8 mouse cellular contexts compared by ENCODE assay signal in genomic region chr16:38506041-38506634, GRCm38 (mm10). TPM values are rescaled to one million over a fixed set of nuclear protein-coding genes. Genes with fewer than 3 reads are reported as not detected.
DNase-seq lines count a peak whose midpoint lies in the region; ATAC-seq and TF ChIP-seq lines count a peak whose summit lies in the region.

No protein-coding gene starts in this region.

- intact Hi-C loops in gastrocnemius, postnatal 14 days (cut with DNase I; ENCODE audit: low total_unique reads): no loop called here
- intact Hi-C loops in left cerebral cortex, postnatal 36 days (cut with DNase I): loop anchor here (5.0 to 10.0 kb wide), 2 partner anchors 164 to 211 kb away; partner anchors contain the start of genes Maats1 and Nr1i2

- 71% methylated on average over 4 of the region's 4 CpGs for WGBS in midbrain, embryonic 10.5 days
- 70% methylated on average over 4 of the region's 4 CpGs for WGBS in small intestine, adult 2 months

- H3K9me3 ChIP-seq in midbrain, embryonic 10.5 days (replicated peaks): no peaks in the 10 kb centered on the region

- no peak overlapping the region for H3K27ac ChIP-seq in midbrain, embryonic 10.5 days (replicated peaks)
- H3K27ac ChIP-seq in small intestine, adult 2 months (ENCODE audit: insufficient read depth, low read depth, low read length): no peak overlapping the region

- ATAC-seq in activated CD4-positive, CD25-positive, alpha-beta regulatory T cell, adult 4 months: peak; percentile 72

- no peaks in the 10 kb centered on the region for H3K4me1 ChIP-seq in midbrain, embryonic 10.5 days
- H3K4me1 ChIP-seq in small intestine, adult 2 months (ENCODE audit: control insufficient read depth, insufficient read depth, insufficient read length, low read length): peaks cover 2% of the 10 kb centered on the region

- H3K4me3 ChIP-seq in midbrain, embryonic 10.5 days: no peak overlapping the region
- H3K4me3 ChIP-seq in small intestine, adult 2 months (ENCODE audit: low read depth, low read length): no peak overlapping the region

- TF ChIP-seq CTCF in small intestine, adult 2 months (IDR thresholded peaks at IDR 0.05; ENCODE audit: extremely low read depth, insufficient read length, insufficient replicate concordance, low read depth, low read length): peak; percentile 75; the same call in 1 of the 2 replicates

- no peak for TF ChIP-seq POLR2A in small intestine, adult 2 months (IDR thresholded peaks at IDR 0.05; ENCODE audit: low read depth, low read length)

- peaks cover 89% of the 10 kb centered on the region for H3K36me3 ChIP-seq in midbrain, embryonic 10.5 days
- H3K36me3 ChIP-seq in small intestine, adult 2 months (ENCODE audit: control insufficient read depth, insufficient read depth, low read length): peaks cover 48% of the 10 kb centered on the region

- H3K27me3 ChIP-seq in midbrain, embryonic 10.5 days (ENCODE audit: low read depth, poor library complexity, severe bottlenecking): no peaks in the 10 kb centered on the region
- H3K27me3 ChIP-seq in small intestine, adult 2 months (ENCODE audit: control insufficient read depth, insufficient read depth, low read length): no peaks in the 10 kb centered on the region

- peak; percentile 88 for DNase-seq in 3T3-L1 (ENCODE audit: low read depth, low spot score)
- DNase-seq in embryo, embryonic 10 days (ENCODE audit: low spot score): peak; percentile 89
- DNase-seq in gastrocnemius, postnatal 14 days: peak; percentile 53
- DNase-seq in kidney, adult 11 months: peak; percentile 56
- DNase-seq in left cerebral cortex, postnatal 36 days (ENCODE audit: low spot score in 2 of 2): peak; percentile 56 to 57
- peak; percentile 55 for DNase-seq in midbrain, embryonic 10.5 days (ENCODE audit: low spot score)

RNA-seq across cellular contexts. Expression of gene Timmdc1, which starts 16.3 kb away (rescaled TPM):
- polyA plus RNA-seq in activated CD4-positive, CD25-positive, alpha-beta regulatory T cell, adult 4 months (2017; shearing (Covaris generic)): 10 to 100 TPM; 11.4 to 15.4 TPM
- total RNA-seq in gastrocnemius, postnatal 14 days (2021): 10 to 100 TPM; 40.7 to 45.0 TPM
- 10 to 100 TPM; 33.8 to 34.9 TPM for total RNA-seq in left cerebral cortex, postnatal 36 days (2021)
- polyA plus RNA-seq in midbrain, embryonic 10.5 days (2016; fragmentation: Nextera tagmentation; extraction: Ambion mirVana): 35.4 and 38.4 TPM in 2 replicates
- polyA plus RNA-seq in small intestine, adult 2 months (2012; rRNA removed): 14.0 and 24.4 TPM in 2 replicates

RNA-seq across cellular contexts. Expression of gene Poglut1, which starts 43.9 kb away (rescaled TPM):
- 10 to 100 TPM; 32.4 to 38.7 TPM for polyA plus RNA-seq in activated CD4-positive, CD25-positive, alpha-beta regulatory T cell, adult 4 months (2017; shearing (Covaris generic))
- 1 to 10 TPM; 8.3 to 9.0 TPM for total RNA-seq in gastrocnemius, postnatal 14 days (2021)
- 10 to 100 TPM; 39.6 to 45.3 TPM for total RNA-seq in left cerebral cortex, postnatal 36 days (2021)
- polyA plus RNA-seq in midbrain, embryonic 10.5 days (2016; fragmentation: Nextera tagmentation; extraction: Ambion mirVana): 68.2 and 73.0 TPM in 2 replicates
- 2.7 and 6.5 TPM in 2 replicates for polyA plus RNA-seq in small intestine, adult 2 months (2012; rRNA removed)

RNA-seq across cellular contexts. Expression of gene Cd80, which starts 50.8 kb away (rescaled TPM):
- polyA plus RNA-seq in activated CD4-positive, CD25-positive, alpha-beta regulatory T cell, adult 4 months (2017; shearing (Covaris generic)): 1 to 10 TPM; 3.8 to 4.3 TPM
- under 1 TPM in 1 of 2 experiments, not detected in 1; 0.12 TPM for total RNA-seq in gastrocnemius, postnatal 14 days (2021)
- total RNA-seq in left cerebral cortex, postnatal 36 days (2021): under 1 TPM; 0.30 to 0.93 TPM
- polyA plus RNA-seq in midbrain, embryonic 10.5 days (2016; fragmentation: Nextera tagmentation; extraction: Ambion mirVana): 0.23 and 0.67 TPM in 2 replicates
- 0.23 and 0.33 TPM in 2 replicates for polyA plus RNA-seq in small intestine, adult 2 months (2012; rRNA removed)

RNA-seq across cellular contexts. Expression of gene Tmem39a, which starts 52.4 kb away (rescaled TPM):
- 10 to 100 TPM; 33.5 to 37.3 TPM for polyA plus RNA-seq in activated CD4-positive, CD25-positive, alpha-beta regulatory T cell, adult 4 months (2017; shearing (Covaris generic))
- total RNA-seq in gastrocnemius, postnatal 14 days (2021): 10 to 100 TPM; 17.3 to 19.1 TPM
- total RNA-seq in left cerebral cortex, postnatal 36 days (2021): 10 to 100 TPM; 16.2 to 22.4 TPM
- polyA plus RNA-seq in midbrain, embryonic 10.5 days (2016; fragmentation: Nextera tagmentation; extraction: Ambion mirVana): 80.8 and 91.6 TPM in 2 replicates
- polyA plus RNA-seq in small intestine, adult 2 months (2012; rRNA removed): 20.5 and 29.2 TPM in 2 replicates

RNA-seq across cellular contexts. Expression of gene Adprh, which starts 53.6 kb away (rescaled TPM):
- polyA plus RNA-seq in activated CD4-positive, CD25-positive, alpha-beta regulatory T cell, adult 4 months (2017; shearing (Covaris generic)): 10 to 100 TPM; 47.4 to 51.6 TPM
- total RNA-seq in gastrocnemius, postnatal 14 days (2021): 10 to 100 TPM; 25.5 to 27.6 TPM
- 10 to 100 TPM; 55.7 to 63.6 TPM for total RNA-seq in left cerebral cortex, postnatal 36 days (2021)
- 144 and 150 TPM in 2 replicates for polyA plus RNA-seq in midbrain, embryonic 10.5 days (2016; fragmentation: Nextera tagmentation; extraction: Ambion mirVana)
- 11.8 and 20.2 TPM in 2 replicates for polyA plus RNA-seq in small intestine, adult 2 months (2012; rRNA removed)
